Mouse (Mus musculus): ENCODE measurements at regions not wholly inside any gene's neighbourhood (a gene's known extent, or its start where the extent isn't known, plus 50 kb on each side); places are given as distances from the start of the nearest gene placed in this dataset.

DNA sequence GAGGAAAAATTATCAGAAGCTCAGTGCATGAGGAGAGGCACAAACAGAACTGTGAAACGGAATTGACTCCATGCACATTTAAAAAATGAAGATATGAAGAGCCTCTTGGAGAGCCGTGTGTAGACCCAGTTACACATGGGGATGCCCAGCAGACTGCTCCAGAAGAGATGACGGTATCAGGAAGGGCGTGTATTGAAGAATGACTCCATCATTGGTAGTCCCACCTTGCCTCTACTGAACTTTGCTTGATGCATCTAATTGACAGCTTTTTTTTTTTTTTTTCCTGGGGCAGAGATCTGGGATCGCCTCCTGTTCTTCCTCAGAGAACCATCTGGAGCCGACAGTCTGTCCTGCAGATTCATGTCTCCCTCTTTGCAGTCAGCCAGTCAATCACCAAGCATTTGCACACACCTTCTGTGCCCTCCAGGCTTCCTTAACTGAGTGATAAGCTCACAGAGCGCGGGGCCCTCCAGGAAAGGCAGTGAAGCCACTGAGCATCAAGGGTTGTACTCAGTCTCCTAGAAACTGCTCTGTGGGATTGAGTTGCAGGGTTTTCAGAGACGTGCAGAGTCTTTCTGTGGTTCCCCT is 57.6 kb upstream of the D1Pas1 start:
- DNase-seq: no peak

DNA sequence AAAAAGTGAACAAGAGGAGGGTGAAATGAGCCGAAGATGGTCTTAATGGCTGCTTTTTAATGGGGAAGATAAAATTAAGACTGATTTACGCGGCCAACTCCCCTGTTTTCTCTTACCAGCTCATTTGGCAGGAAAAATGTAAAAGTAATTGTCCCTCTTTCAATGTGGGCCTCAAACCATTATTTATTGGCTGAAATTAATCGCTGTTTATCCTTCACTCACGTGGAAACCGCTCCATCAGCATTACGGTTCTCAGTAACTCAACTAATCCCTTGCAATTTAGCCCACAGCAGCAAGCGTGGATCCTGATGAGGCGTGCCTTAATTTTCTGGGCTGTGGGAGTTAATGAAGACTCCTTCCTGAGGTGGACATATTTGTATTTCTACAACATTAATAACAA is 58.1 kb upstream of the D1Pas1 start:
- no peak for DNase-seq

DNA sequence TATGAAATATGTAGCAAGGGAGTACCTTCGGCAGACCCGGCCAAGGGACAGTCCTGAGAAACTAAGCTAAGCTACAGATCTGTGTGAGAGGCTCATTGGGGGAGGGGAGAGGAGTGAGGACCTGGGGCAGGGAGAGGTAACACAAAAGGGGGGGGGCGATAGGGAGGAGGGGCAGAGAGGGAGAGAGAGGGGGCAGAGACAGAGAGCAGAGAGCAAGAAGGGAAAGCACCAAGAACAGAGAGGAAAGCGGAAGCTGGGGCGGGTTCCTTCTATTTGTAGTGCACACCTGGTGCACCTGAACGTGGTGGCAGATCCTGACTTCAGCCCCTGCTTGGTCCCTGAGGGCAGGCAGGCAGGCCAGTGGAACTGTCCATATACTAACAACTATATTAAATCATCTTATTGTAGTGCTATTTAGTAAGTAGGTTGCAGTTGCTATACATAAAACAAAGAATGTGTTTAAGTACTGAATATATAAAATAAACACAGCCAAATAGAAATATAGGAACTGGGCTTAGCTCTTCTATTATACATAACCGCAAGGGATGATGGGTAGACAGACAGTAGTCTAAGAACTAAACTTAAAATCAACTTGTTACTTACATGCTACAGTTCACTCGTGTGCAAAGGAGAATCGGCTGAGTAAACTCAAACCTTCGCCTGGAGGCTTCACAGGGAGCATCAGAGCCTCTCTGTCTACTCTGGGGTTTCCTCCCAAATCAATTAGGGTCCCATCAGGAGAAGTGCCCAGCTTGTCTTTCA is 59.6 kb upstream of the D1Pas1 start:
- no peak for DNase-seq

DNA sequence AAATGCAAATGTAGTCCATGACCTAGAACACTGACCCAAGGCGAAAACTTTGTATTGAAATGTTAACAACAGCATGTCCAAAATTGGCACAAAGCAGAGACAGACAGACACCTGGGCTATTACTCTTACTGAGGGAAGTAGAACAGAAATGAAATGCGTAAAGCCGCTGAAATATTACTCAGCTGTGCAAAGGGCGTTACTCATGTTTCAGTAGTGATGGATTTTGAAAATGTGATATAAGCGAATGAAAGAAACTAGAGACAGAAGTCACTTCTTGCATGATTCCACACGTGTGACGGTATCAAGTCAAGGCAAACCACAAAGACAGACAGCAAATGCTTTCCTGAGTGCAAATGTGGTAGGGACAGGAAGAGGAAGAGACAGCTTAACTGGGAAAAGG is 61.3 kb upstream of the D1Pas1 start:
- DNase-seq: no peak

DNA sequence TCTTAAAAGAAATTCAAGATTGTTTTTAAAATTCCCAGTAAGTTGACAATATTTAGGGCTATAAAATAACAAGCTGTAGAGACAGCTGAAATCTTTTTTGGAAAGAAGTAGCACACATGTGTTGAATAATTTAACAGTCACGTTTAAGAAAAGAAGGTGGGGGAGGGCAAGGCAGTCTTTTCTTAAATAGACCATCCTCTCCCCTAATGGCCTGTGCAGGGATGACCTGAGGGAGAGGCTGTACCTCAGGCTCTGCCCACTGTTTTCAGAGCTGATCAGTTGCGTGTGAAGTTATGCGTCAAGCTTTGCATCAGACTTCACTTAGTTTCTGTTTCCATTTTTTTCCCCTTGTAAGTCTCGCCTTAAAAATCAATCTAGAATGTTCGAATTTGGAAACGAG is 65.7 kb upstream of the D1Pas1 start:
- DNase-seq: no peak

DNA sequence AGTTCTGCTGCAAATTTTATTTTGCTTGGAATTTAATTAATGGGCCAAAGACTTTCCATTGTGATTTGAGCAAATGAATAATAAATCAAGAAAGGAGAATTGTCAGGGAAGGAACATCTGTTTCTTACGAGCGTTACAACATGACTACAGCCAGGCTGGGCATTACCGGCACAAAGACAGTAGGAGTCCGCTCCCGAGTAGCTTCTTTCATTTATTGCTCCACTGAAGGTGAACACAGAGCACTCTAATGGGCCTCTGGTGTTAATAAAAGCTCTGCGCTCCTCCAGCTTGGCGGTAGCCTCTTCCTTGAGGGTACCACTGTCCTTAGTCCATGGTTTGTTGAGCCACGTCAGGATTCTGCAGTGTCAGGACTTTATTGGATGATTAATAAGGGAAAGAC is 69.0 kb upstream of the D1Pas1 start:
- no peak for DNase-seq

DNA sequence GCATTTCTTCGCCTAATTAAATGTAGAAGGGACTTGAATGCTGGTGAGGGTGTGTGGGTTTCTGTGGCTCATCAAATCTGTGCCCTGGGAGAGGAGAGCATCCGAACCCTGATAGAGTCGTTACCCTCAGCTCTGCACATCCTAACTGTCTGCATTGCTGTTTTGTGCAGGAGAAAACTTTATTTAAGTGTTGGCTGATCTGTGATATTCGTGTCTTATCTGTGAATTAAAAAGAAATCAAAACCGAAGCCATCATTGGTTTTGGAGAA is 77.7 kb upstream of the D1Pas1 start:
- DNase-seq: no peak

DNA sequence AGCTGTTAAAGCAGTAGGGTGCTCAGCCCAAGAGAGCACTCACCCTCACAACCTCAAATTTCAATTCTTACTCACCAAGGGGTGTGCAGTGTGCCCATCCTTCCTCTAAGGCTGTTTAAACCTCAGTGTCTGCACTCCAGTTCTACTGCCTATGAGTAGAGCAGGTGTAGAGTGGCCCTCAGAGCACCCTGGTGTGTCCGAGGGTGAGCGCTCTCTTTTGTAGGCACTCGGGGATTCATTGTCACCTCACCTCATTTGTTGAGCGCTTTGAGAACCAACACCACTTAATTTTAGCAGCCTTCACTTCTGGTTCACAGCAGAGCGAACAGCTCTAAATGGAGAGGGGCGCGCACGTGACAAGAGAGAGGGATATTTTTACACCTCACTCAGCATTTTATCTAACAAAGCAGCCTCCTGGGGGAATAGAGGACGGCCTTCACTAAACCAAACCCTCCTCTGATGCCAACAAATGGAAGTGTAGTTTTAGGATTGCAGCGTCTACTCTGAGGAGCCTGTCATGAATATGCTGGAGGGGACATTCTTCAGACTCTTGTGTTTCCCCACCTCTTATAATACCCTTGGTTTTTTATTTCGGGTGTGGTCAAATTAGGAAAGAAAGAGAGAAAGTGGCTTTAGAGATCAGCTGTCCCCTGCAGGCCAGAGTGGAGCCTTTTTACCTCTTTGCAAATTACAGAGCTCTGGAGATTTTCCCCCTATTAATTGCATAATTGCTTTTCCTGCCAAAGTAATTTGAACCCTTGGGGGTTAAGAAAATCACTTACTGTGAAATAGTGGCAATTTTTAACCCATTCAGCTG is 78.2 kb upstream of the D1Pas1 start:
- DNase-seq: no peak

DNA sequence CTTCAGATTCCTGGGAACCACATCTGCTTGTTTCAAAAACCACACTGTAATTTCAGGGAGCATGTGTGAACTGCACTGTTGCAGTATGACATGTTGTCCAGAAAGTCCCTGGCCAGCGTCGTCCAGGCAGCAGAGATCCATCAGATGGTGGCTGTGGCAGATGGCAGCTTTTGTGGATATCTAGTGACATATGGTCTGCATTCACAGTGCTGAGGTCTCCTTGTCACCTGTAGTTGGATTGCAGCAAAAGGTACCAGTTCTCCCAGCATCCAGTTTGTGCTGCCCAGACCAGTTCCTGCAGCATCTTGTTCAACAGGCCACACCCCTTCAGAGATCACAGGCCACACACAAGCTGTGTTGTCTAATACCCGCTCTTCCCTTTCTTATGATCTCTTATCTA is 80.1 kb upstream of the D1Pas1 start:
- DNase-seq: no peak

DNA sequence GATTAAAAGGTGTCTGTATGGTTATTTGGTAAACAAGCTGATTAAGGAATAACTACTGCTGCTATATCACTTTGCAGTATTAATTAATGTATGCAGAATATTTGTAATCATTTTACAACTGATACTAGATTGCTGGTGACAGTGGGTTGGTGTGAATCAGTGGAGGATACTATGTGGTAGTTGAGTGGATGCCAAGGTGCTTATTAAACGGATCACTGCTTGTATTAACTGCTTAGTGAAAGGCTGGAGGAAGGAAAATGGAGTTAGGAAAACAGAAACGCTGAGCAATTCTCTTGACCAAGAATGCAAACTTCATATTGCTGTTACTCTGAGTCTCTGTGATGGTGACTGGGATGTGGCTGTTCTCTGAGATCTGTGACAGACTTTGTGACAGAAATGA is 86.8 kb upstream of the D1Pas1 start:
- no peak for DNase-seq

DNA sequence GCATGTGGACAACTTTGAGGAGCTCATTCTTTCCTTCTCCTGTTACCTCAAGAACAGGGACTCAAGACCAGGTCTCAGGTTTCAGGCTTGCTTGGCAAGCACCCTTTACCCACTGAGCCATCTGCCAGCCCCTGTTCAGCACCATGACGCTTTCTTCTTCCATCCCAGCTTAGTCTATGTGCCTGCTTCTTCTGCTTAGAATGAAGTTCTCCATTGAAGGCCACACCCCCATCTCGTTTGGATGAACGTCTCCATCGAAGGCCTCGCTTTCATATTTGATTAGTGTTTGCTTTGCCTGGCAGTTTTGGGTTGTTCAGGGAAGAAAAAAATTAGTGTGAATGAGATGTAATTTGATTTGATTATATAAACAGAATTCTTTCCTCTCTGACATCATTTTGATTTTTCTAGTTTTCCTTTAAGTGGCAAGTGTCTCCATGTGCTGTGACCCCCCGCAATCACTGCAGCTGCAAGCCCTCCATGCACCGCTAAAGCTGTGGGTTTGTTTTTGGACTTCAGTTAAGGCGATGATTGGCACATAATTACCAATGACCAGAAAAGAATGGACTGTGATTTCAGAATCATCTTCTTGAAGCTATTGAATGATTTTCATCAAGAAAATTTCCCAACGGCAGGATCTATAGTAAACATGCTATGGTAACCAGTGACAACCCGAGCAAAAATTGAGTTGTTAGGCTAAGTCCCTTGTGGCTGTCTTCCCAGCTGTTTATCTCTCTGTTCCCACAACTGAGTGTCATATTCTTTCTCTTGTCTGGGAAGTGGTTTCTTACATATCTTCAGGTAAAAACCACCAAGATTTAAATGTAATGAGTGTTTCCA is 106.4 kb upstream of the D1Pas1 start:
- DNase-seq: no peak

DNA sequence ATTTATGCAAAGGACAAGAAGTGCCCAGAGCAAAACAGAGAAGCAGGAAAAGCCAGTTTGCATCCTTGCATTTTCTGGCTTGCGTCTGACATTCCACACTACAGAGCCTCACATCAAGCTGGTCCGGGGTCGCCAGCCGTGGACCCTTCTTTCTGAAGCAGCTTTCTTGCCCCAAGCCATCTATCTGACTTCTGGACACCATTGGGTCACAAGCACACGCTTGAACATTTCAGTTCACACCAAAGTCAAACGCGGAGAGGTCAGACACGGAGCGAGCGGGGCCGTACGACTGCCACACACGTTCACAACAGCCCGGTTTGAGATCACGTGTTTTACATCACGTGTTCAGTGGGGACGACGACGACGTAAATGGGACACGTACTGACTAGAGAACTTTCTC is 108.9 kb upstream of the D1Pas1 start:
- DNase-seq: no peak

DNA sequence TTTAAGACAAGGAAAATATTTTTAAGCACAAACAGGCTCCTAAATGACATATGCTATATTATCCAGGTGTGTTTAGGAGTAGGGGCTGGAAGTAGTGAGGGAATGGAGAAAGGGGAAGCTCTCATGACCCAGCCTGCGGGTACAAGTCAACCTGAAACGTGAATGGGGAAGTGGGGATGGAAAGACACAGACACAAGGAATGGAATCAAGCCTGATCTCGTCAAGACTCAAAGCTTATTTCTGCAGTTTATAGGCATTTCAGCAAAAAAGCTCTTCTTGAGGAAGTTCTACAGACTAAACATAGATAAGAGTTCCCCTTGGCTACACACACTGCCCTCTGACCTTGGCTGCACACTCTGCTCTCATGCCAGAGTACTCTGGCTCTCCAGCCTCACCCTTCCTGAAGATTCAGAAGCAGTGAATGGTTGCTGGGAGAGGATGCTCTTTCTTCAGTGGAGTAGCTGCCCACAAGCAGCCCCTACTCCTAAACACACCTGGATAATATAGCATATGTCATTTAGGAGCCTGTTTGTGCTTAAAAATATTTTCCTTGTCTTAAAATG is 106.4 kb upstream of the Rrp15 start:
- no peak for DNase-seq

DNA sequence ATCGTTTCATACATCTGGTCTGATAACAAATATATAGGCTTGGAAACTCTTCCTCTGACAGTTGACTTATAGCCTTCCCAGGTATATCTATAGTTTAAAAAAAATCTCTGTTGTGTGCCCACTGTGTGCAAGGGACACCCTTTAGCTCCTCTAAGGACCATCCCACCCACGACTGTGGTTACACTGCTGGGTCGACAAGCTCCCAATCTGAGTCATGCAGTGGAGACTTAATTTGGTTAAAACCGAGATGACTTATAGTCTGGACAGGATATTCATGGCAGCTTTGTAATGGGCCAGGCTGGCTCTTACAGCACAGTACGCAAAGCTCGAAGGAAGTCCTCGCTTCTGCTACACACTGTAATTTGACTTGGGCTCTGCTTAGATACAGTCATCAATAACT is 96.1 kb upstream of the Rrp15 start:
- DNase-seq: no peak

DNA sequence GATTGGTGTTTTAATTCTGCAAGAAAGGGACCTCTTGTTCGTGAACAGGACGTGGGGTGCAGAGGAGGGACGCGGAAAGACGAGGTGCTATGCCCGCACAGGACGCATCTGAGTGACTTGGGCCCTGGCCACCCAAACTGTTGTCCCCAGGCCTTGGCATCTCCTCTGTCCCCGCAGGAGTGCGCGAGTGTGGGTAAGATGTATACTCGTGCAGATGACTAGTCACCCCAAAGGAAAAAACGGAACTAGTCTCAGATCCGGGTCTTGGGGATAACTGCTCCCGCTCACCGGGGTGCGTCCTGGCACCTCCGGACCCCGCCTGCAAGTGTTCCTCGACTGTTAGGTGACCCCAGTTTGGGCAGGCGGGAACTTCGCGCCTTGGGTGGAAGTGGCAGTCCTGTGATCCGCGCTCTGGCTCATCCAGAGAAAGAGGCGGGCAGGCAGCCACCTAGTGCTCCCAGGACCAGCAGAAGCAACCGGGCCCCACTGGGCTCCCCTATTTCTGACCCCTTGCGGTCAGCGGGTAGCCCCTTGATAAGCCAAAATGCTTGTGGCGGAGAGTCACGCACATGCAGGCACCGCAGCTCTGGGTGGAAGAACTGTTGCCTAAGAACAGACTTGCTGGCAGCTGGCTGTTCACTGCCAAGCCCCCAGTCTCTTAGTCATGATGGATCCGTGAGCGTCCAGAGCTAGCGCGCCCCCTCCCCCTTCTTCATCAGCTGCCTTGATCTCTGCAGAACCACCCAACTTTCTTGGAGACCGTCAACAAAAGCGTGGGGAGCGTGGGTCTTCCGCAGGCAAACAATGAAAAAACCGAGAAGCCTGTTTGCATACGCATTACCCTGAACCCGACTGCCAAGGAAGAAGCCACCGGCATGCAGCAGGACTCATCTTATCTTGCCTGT is 85.0 kb upstream of the Rrp15 start:
- no peak for DNase-seq

DNA sequence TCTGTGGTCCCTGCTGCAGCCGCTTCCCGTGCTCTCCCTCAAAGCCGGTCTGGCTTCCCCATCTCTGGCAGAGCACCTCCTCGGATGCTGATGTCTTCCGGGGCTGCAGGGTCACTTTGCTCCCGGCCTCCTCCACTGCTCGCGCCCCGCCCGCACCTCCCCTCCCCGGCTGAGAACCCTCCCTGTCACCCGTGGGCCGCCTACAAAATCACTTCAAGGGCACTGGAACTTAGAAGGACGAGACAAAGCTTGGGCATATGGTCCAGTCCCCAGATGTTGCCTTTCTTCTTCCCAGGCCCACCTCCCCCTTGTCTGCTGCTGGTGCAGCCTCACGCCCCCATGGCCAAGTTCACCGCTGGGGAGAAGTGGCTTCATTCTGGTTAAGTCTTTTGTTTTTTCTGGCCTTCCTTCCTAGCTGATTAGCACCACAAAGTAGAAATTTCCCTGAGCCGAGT is 84.3 kb upstream of the Rrp15 start:
- DNase-seq: no peak

DNA sequence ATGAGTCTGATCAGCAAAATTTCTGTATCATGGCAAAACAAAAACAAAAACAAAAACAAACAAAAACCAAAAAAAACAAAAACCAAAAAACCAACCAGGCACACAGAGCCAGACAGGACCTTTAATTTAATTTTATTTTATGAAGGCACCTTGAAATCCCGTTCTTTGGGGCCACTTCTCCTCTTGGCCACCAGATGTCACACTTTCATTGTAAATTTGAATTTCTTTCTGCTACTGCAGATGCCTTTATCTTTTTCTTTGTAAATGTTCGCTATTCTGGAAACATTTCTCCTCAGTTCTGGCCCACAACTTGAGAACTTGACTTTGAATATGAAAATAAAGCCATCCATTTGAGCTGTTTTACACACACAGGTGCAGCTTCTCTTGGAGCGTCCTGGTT is 78.6 kb upstream of the Rrp15 start:
- DNase-seq: peak in 1 of 2 experiments; percentile 5

DNA sequence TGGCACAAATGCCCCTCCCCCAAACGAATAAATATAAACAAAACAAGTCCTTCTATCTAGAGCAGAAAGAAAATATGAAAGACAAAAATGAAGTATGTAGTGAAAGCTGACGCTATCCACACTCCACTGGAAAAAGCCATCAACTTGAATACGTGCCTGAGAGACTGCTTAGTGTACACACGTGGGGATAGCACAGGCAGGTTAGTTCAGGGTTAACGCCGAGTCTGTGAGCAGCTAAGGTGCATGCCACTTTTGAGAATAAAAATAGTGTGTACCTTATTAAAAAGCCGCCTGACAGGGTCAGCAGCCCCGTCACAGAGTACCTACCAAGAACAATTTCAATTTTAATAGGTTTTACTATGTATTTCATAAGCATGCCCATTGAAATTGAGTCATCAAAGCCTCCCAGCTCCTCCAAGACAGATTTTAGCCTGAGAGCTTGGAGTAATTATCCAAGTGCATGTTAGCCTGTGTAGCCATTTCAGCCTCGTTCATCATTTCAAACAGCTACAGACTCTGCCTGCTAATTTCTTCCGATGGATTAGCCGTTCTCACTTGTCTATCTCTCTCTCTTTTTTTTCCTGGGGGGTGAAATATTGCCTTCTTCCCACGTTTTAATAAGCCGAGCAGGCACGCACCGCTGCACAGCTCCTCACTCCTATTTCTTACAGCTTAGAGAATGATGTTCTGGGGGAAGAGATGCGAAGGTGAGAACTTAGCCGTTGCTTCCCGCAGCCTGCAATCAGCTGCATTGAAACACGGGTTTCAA is 59.2 kb upstream of the Rrp15 start:
- DNase-seq: no peak

DNA sequence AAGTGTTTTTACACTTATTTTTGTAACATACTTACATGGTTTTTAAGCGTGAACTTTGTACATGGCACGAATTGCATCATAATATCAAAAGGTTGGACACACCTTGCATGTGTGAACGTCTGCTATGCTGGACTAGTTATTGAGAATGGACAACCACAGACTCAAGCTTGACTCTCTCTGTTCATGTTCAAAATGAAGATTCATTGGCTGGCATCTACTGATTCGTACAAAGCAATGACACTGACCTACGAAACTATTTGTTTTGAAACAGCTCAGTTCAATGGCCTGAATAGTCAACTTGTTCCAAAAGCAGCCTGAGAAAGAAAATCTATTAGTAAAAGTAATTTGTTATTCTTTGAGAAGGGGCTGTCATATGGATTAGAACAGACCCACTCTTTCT is 55.3 kb upstream of the Rrp15 start:
- DNase-seq: no peak

Data from lung, adult 18-20 months (tissue).